Mouse (Mus musculus): Measurements from ENCODE around the gene Isg15. TPM values are rescaled to one million over a fixed set of nuclear protein-coding genes. Genes with fewer than 3 reads are reported as not detected.
A peak's percentile ranks its signal among the peaks of the same experiment; 100 is the strongest.

The Isg15 gene
- polyA plus RNA-seq, 1 experiment from 2014 or later = 0.91 TPM

- WGBS = 20% methylated on average over 12 of the region's 12 CpGs
- peaks cover 10% of the 10 kb centered on the region; the same call in 1 of the 2 replicates for H3K4me1 ChIP-seq (replicated peaks; ENCODE audit: control insufficient read depth, insufficient read depth, low read length)
- peaks cover 41% of the 10 kb centered on the region for H3K36me3 ChIP-seq (ENCODE audit: control insufficient read depth, insufficient read depth, low read length)
- H3K27ac ChIP-seq (ENCODE audit: low read depth) = no peak overlapping the region
- no peaks in the 10 kb centered on the region for H3K27me3 ChIP-seq (replicated peaks; ENCODE audit: control insufficient read depth, insufficient read depth, low read length)
- H3K4me3 ChIP-seq (ENCODE audit: low read depth, low read length) = no peak overlapping the region
- no peaks in the 10 kb centered on the region for H3K9me3 ChIP-seq (ENCODE audit: control insufficient read depth, low read length)
- DNase-seq (ENCODE audit: low spot score) (no peak), ATAC-seq (replicated peaks; ENCODE audit: low FRiP score, low TSS enrichment, low read depth) (peak; percentile 61)
- peak overlapping the region; percentile 28 for H3K4me2 ChIP-seq (ENCODE audit: low read length)
- H3K9ac ChIP-seq (ENCODE audit: low read length) = no peak overlapping the region
Measured at GRCm38 (mm10) chr4:156228393-156229024, 27.9 kb upstream of the Isg15 start.

DNA sequence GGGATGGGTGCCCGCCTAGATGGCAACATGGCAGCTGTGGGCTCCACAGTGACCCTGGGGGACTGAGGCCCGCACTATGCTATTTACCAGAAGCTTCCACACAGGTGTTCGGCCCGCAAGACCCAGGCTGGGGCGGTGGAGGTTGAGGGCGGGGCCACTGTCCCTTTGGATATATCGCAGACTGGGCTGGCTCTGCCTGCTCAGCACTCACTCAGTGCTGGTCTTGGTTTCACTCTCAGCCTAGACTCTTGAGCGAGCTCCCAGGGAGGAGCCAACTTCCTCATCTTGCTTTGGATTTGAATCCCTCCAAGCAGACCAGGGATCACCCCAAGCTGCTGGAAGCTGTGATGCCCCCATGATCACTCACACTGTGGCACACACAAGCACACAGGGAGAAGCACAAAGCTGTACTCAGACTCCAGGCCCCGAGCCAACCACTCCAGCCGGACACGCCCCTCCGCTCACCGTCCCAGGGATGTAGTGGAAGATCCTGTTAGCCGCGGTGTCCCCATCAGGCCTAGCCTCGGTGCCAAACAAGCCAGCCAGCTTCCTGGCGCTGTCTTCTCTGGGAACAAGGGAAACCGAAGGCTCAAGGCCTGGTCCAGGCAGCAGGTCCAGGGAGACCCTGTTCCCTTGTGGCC lies 27.3 kb upstream of the Isg15 start:
- no peak overlapping the region for H3K4me3 ChIP-seq (ENCODE audit: low read depth, low read length)
- peaks cover 37% of the 10 kb centered on the region for H3K36me3 ChIP-seq (ENCODE audit: control insufficient read depth, insufficient read depth, low read length)
- WGBS = 34% methylated on average over 18 of the region's 18 CpGs
- H3K9me3 ChIP-seq (ENCODE audit: control insufficient read depth, low read length) = no peaks in the 10 kb centered on the region
- H3K4me1 ChIP-seq (replicated peaks; ENCODE audit: control insufficient read depth, insufficient read depth, low read length) = peaks cover 8% of the 10 kb centered on the region; the same call in 1 of the 2 replicates
- no peaks in the 10 kb centered on the region for H3K27me3 ChIP-seq (replicated peaks; ENCODE audit: control insufficient read depth, insufficient read depth, low read length)
- H3K27ac ChIP-seq (ENCODE audit: low read depth) = no peak overlapping the region
- ATAC-seq (replicated peaks; ENCODE audit: low FRiP score, low TSS enrichment, low read depth) = 0 out of 2 replicates have a peak, but pooled peaks have one; percentile 29
- no peak for DNase-seq (ENCODE audit: low spot score)
- no peak overlapping the region for H3K9ac ChIP-seq (ENCODE audit: low read length)
- H3K4me2 ChIP-seq (ENCODE audit: low read length) = peak overlapping the region; percentile 28

DNA sequence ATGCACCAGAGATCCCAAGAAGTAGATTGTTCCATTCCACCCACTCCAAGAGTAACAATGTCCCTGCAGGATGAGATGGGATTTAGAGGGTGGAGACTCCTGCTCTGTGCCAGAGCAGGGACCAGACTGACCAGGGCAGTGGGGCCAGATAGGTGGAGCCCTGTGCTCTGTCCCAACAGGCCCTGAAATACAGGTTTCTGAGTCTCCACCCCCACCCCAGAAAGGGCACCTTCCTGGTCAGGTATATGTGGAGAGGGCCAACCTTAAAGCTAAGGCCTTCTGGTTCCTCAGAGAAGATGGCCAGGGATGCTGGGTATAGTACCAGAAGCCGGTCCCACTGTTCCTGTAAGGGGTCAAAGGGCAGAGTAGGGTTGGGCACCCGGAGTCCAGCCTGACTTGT lies 23.7 kb upstream of the Isg15 start:
- ATAC-seq (replicated peaks; ENCODE audit: low FRiP score, low TSS enrichment, low read depth) = no peak
- 87% methylated on average over 2 of the region's 2 CpGs for WGBS
- Histone ChIP-seq H3K9me3 (ENCODE audit: control insufficient read depth, low read length) (no peaks in the 10 kb centered on the region), H3K4me2 (ENCODE audit: low read length) (no peak overlapping the region), H3K27me3 (replicated peaks; ENCODE audit: control insufficient read depth, insufficient read depth, low read length) (no peaks in the 10 kb centered on the region), H3K27ac (ENCODE audit: low read depth) (no peak overlapping the region), H3K4me1 (replicated peaks; ENCODE audit: control insufficient read depth, insufficient read depth, low read length) (peaks cover 8% of the 10 kb centered on the region; the same call in 1 of the 2 replicates), H3K36me3 (ENCODE audit: control insufficient read depth, insufficient read depth, low read length) (peaks cover 13% of the 10 kb centered on the region), H3K4me3 (ENCODE audit: low read depth, low read length) (no peak overlapping the region), H3K9ac (ENCODE audit: low read length) (no peak overlapping the region)
- no peak for DNase-seq (ENCODE audit: low spot score)

DNA sequence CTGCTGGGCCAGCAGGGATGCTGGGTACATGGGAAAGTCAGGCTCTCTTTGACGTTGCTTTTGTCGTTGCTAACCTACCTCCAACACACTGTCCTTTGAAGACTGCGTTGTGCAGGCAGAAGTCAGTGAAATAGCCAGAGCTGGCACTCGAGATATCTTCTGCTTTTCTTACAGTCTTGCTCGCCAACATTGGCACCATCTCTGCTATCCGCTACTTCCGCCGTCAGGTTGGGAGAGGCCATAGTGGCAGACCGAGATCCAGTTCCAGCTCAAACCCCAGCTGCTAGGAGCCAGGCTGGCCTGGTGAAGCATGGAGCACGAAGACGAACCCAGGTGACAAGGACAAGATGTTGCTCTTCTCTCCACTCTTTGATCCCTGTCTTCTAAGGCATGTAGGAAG lies 19.3 kb upstream of the Isg15 start:
- ATAC-seq (replicated peaks; ENCODE audit: low FRiP score, low TSS enrichment, low read depth) = no peak
- Histone ChIP-seq H3K9ac (ENCODE audit: low read length) (no peak overlapping the region), H3K9me3 (ENCODE audit: control insufficient read depth, low read length) (no peaks in the 10 kb centered on the region), H3K36me3 (ENCODE audit: control insufficient read depth, insufficient read depth, low read length) (peaks cover 10% of the 10 kb centered on the region; the same call in 1 of the 2 replicates), H3K4me1 (replicated peaks; ENCODE audit: control insufficient read depth, insufficient read depth, low read length) (no peaks in the 10 kb centered on the region), H3K4me3 (ENCODE audit: low read depth, low read length) (no peak overlapping the region), H3K27ac (ENCODE audit: low read depth) (no peak overlapping the region), H3K27me3 (replicated peaks; ENCODE audit: control insufficient read depth, insufficient read depth, low read length) (no peaks in the 10 kb centered on the region), H3K4me2 (ENCODE audit: low read length) (no peak overlapping the region)
- WGBS = 90% methylated on average over 11 of the region's 11 CpGs
- DNase-seq (ENCODE audit: low spot score) = no peak

DNA sequence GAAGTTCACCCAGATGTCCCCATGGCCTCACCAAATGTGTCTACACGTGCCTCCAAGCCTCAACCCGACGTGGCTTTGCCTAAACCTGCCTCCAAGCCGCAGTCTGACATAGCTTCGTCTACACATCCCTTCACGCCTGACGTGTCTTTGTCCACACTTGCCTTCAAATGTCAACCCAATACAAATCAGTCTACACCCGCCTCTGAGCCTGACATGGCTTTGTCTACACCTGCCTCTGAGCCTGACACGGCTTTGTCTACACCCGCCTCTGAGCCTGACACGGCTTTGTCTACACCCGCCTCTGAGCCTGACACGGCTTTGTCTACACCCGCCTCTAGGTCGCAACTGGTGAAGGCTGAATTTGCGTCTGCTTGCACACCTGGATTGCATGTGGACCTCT lies 17.2 kb upstream of the Isg15 start:
- WGBS = 86% methylated on average over 14 of the region's 16 CpGs
- Histone ChIP-seq H3K4me1 (replicated peaks; ENCODE audit: control insufficient read depth, insufficient read depth, low read length) (no peaks in the 10 kb centered on the region), H3K27me3 (replicated peaks; ENCODE audit: control insufficient read depth, insufficient read depth, low read length) (no peaks in the 10 kb centered on the region), H3K9me3 (ENCODE audit: control insufficient read depth, low read length) (no peaks in the 10 kb centered on the region), H3K36me3 (ENCODE audit: control insufficient read depth, insufficient read depth, low read length) (peaks cover 9% of the 10 kb centered on the region; the same call in 1 of the 2 replicates), H3K4me2 (ENCODE audit: low read length) (no peak overlapping the region), H3K9ac (ENCODE audit: low read length) (no peak overlapping the region), H3K27ac (ENCODE audit: low read depth) (no peak overlapping the region), H3K4me3 (ENCODE audit: low read depth, low read length) (no peak overlapping the region)
- no peak for ATAC-seq (replicated peaks; ENCODE audit: low FRiP score, low TSS enrichment, low read depth)
- DNase-seq (ENCODE audit: low spot score) = no peak

DNA sequence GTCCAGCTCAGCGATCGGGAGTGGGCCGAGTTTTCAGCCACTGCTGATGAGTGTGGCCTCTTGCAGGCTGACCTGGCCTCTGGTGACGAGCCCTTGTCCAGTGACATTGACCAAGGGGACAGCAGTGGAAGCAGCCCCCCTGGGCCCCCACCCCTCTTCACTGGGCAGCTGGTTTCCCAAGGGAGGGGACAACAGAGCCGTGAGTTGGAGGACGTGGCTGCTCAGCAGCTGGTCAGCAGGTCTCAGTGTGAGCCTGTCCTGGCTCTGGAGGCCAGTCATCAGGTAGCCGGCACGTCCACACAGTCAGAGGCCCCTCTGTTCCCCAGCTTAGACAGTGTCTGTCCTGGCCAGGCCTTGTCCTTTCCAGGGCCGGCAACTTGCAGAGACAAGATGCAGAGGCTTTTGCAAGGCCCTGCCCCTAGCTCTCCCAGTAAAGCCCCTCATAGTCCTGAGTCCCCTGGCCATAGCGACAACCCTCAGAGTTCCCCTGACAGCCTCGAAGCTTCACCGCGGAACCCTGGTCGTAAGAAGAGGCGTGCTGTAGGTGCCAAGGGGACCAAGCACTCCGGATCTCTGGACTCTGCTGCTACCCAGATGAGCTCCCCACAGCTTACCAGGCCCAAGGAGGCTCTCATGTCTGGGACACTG lies 16.5 kb upstream of the Isg15 start:
- no peaks in the 10 kb centered on the region for H3K27me3 ChIP-seq (replicated peaks; ENCODE audit: control insufficient read depth, insufficient read depth, low read length)
- ATAC-seq (replicated peaks; ENCODE audit: low FRiP score, low TSS enrichment, low read depth) = no peak
- DNase-seq (ENCODE audit: low spot score) = no peak
- WGBS = 78% methylated on average over 16 of the region's 16 CpGs
- no peak overlapping the region for H3K9ac ChIP-seq (ENCODE audit: low read length)
- H3K36me3 ChIP-seq (ENCODE audit: control insufficient read depth, insufficient read depth, low read length) = peaks cover 3% of the 10 kb centered on the region; the same call in 1 of the 2 replicates
- H3K4me1 ChIP-seq (replicated peaks; ENCODE audit: control insufficient read depth, insufficient read depth, low read length) = no peaks in the 10 kb centered on the region
- H3K4me2 ChIP-seq (ENCODE audit: low read length) = no peak overlapping the region
- H3K9me3 ChIP-seq (ENCODE audit: control insufficient read depth, low read length) = no peaks in the 10 kb centered on the region
- H3K27ac ChIP-seq (ENCODE audit: low read depth) = no peak overlapping the region
- no peak overlapping the region for H3K4me3 ChIP-seq (ENCODE audit: low read depth, low read length)

- ATAC-seq (replicated peaks; ENCODE audit: low FRiP score, low TSS enrichment, low read depth) = no peak
- Histone ChIP-seq H3K27me3 (replicated peaks; ENCODE audit: control insufficient read depth, insufficient read depth, low read length) (no peaks in the 10 kb centered on the region), H3K9ac (ENCODE audit: low read length) (no peak overlapping the region), H3K36me3 (ENCODE audit: control insufficient read depth, insufficient read depth, low read length) (no peaks in the 10 kb centered on the region), H3K4me1 (replicated peaks; ENCODE audit: control insufficient read depth, insufficient read depth, low read length) (no peaks in the 10 kb centered on the region), H3K27ac (ENCODE audit: low read depth) (no peak overlapping the region), H3K4me3 (ENCODE audit: low read depth, low read length) (no peak overlapping the region), H3K9me3 (ENCODE audit: control insufficient read depth, low read length) (no peaks in the 10 kb centered on the region), H3K4me2 (ENCODE audit: low read length) (no peak overlapping the region)
- DNase-seq (ENCODE audit: low spot score) = no peak
- 95% methylated on average over 2 of the region's 2 CpGs for WGBS
Measured at GRCm38 (mm10) chr4:156216196-156216595, 15.6 kb upstream of the Isg15 start.

- H3K9ac ChIP-seq (ENCODE audit: low read length) = no peak within 1 kb of the TSS
- H3K36me3 ChIP-seq (ENCODE audit: control insufficient read depth, insufficient read depth, low read length) = no peaks in the 10 kb centered on the region
- no peaks in the 10 kb centered on the region for H3K4me1 ChIP-seq (replicated peaks; ENCODE audit: control insufficient read depth, insufficient read depth, low read length)
- H3K27ac ChIP-seq (ENCODE audit: low read depth) = no peak within 1 kb of the TSS
- no peak within 1 kb of the TSS for H3K4me2 ChIP-seq (ENCODE audit: low read length)
- WGBS = 69% methylated on average over 4 of the region's 4 CpGs
- no peak for ATAC-seq (replicated peaks; ENCODE audit: low FRiP score, low TSS enrichment, low read depth)
- no peaks in the 10 kb centered on the region for H3K9me3 ChIP-seq (ENCODE audit: control insufficient read depth, low read length)
- no peak within 1 kb of the TSS for H3K4me3 ChIP-seq (ENCODE audit: low read depth, low read length)
- no peak for DNase-seq (ENCODE audit: low spot score)
- no peaks in the 10 kb centered on the region for H3K27me3 ChIP-seq (replicated peaks; ENCODE audit: control insufficient read depth, insufficient read depth, low read length)
Measured at GRCm38 (mm10) chr4:156215649-156216048, 15.0 kb upstream of the Isg15 start, which contains the start of gene Perm1. TSS of gene Perm1 (plus strand) at chr4:156215868.

Measured in intestine, embryonic 14.5 days (tissue).